Mouse (Mus musculus): Measurements from ENCODE around the gene H2-T3.
"Not testable (repeated sequence)": the region's sequence is repeated elsewhere in the genome, so short reads cannot be mapped to it uniquely, and the experiment has no call there.

Gene H2-T3

DNA sequence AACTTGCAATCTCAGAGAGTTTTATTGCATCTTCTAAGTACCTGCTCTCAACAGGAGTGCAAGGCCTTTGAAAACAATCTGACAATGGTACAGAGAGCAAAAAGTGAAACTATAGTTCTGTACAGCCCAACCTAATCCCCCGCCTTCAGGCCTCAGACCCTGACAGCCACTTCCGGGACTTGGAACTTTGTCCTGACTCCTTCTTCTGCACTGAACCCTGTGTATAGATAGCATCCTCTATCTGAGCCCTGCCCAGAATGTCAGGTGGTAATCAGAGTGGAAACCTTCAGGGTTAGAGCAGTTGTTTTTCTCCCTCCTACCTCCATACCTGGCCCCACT lies at the start of gene H2-T3:
TSS of gene H2-T3 (minus strand) at position 119 of the 339 bp plus-strand sequence.
- no peak for DNase-seq

DNA sequence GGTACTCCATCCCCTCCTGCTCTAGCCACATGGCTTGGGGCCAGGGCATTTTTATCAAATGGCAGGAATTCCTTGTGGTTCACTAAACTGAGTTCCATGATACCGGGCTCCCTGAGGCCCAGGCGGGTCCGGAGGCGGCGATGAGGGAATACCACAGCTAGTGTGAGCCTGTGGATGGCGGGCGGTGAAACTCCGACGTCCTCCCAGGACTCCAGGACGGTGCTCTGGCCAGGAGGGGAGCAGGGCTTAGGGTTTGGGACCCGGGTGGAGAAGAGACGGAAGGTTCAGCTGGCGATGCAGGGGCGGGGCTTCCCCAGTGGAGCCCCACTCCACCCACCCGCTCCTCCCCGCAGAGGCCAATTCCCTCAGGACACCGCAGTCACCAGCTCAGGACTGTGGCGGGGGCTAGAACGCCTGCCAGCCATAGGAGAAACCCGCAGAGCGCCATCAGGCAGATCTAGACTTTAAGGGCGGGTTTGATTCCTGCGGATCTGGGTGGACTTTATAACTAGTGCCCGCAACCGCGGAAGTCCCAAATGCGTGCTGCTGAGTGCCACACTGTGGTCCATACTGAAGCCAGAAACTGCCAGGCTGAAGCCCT lies 47.3 kb upstream of the H2-T3 start:
- no peak for DNase-seq

DNA sequence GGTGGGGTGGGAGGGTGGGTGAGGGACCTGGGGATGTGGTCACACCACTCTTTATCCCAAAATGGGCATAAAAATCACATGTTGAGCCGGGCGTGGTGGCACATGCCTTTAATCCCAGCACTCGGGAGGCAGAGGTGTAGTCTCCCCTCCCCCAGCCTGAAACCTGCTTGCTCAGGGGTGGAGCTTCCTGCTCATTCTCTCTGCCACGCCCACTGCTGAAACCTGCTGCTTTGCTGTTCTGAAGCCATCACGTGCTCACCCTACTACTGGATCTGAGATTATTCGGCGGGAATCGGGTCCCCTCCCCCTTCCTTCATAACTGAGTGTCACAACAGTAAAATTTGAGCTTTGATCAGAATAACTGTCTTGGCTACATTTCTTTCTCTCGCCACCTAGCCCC lies 45.2 kb upstream of the H2-T3 start:
- DNase-seq = not testable (repeated sequence)

DNA sequence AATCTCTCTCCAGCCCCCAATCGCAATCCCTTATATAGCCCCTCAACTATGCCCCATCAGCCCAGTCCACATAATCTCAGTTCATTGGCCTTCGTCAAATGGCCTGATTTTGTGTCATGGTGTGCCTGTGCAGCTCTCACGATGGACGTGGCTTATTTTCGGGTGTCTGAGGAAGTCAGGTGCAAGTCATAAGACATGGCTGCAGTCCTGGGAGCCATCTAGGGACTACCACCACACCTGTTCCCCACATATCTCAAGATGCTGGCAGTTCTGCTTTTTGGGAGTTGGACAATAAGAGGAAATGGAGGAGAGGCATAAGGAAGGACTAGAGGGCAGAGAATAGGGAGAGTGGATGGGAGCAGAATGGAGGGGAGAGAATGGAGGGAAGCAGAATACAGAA lies 43.5 kb upstream of the H2-T3 start:
- no peak for DNase-seq

DNA sequence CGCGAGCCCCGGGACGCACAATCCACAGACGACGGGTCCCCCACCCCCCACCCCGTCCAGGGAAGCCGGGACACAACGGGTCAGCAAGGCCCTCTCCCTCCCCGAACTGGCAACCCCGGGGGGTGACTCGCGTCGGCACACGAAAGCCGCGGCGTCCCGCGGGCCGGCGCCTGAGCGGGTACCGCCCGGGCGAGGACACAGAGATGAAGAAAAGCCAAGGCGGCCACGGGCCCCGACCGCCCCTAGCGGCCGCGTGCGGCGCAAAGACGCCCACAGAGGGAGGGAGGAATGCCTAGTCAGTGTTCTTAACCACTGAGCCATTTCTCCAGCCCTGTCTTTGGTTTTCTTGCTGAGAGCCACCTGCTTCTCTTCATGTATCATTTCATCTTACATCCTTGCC lies 41.2 kb upstream of the H2-T3 start:
- peak; percentile 54 to 84 for DNase-seq

DNA sequence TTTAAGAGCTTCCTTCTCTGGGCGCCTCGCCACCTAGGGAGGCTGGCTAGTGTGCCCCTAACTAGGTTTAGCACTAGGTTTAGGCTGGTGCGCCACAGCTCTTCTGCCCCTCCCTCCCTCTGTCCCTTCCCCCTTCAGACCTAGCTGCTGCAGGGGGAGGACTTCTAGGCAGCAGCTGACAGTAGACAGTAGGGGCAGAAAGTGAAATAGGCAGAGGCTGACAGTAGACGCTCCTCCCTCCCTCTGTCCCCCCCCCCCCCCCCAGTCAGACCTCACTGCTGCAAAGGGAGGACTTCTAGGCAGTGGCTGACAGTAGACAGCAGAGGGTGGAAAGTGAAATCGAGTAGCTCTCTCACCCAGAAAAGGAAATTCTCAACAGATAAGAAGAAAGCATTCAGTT lies 39.0 kb upstream of the H2-T3 start:
- DNase-seq = no peak

DNA sequence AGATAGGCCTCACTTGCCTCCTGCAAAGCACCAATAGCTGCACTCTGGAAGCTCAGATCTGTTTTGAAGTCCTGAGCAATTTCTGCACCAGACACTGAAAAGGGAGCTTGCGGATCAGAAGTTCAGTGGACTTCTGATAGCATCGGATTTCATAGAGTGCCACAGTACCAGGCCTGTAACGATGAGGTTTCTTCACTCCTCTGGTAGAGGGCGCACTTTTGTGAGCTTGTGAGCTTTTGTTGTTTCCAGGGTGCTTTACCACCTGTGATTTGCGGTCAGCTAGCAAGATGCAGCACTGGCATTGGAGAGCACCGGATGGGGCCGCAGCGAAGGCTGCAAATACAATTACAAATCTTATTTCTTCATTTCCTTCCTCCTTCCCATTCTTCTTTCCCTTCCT lies 36.8 kb upstream of the H2-T3 start:
- no peak for DNase-seq

DNA sequence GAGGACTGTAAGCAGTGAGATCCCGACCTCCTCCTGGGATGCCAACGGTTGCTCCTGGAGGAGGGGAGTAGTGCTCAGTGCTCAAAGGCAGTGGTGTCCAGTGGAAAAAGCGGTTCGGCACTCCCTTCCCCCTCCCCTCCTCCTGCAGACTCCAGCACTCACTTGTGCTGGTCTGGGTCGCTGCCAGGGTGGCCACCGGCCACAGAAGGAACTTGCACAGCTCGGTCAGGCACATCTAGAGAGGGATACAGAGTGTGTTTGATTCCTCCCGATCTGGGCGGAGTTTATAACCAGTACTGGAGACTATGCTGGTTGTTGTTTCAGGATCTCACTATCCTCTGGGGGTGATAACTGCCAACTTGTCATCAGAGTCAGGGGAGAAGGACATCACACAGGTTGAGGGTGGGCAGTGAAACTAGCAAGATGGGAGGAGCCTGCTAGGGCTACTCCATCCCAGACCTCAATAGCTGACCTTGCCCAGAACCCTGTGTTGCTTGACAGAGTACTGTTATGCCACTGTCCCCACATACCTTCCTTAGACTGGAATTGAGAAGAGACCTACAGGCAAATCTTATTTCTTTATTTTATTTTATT lies 35.2 kb upstream of the H2-T3 start:
- no peak for DNase-seq

DNA sequence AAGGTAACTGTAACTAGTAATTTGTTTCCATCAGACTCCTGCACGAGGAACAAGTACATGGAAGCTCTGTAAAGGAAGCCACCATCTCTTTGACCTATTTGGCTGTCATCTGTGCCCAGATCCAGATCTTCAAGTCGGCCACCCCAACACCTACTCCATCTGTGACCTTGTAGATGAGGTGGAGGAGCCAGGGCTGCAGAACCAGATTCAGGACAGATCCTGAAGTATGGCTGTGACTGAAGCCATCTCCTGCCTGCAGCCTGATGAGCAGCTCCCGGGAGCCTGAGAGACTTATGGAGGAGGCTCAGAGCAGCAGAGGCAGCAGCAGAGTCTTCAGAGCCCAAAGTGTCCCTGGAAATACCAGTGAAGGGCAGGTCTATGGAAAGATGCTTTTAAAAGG lies 34.4 kb upstream of the H2-T3 start:
- DNase-seq = no peak

DNA sequence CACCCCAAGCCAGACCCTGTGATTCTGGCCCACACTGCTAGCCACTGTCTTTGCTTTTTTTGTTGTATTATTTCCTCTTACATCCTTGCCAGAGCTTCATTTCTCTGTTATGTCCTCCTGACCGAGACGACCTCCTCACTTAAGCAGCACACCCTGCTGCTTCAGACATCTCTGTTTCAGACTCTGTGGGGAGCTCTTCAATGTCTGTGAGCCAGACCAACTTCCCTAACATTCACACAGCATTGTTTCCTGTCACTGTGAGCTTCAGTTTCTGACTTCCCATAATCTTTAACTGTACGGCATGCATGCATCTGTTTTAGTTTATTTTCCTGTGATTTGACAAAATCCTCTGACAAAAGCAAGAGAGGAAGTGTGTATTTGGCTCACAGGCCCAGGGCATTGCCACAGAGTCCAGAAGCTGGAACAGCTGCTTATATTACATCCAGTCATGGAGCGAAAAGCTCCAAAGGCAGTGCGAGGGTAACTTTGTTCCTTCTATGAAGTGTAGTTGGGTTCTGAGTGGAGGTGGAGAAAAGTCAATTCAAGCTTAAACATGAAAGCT lies 28.6 kb upstream of the H2-T3 start:
- no peak for DNase-seq

GRCm38 (mm10) chr17:36215586-36215985 lies 25.5 kb upstream of the H2-T3 start:
- no peak for DNase-seq

GRCm38 (mm10) chr17:36206846-36207245 lies 16.8 kb upstream of the H2-T3 start:
- no peak for DNase-seq

- no peak for DNase-seq
These were observed 15.8 kb upstream of the H2-T3 start for GRCm38 (mm10) chr17:36205862-36206261.

DNA sequence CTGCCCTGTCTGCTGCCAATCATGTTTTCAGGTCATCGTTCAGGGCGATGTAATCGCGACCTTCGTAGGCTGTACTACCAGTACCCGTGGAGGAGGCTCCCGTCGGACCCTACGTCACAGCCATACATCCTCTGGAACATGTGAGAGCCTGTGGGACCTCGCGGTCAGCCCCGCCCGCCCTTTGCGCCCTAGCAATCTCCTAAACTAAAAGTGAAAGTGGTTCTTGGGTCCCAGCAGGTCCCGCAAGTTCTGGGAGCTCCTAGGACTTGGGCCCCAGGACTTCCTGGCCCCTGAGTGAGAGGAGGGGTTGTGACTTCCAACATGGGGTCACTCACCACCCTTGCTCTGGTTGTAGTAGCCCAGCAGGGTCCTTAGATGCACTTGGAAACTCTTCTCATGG lies 15.4 kb upstream of the H2-T3 start:
- DNase-seq = no peak

DNA sequence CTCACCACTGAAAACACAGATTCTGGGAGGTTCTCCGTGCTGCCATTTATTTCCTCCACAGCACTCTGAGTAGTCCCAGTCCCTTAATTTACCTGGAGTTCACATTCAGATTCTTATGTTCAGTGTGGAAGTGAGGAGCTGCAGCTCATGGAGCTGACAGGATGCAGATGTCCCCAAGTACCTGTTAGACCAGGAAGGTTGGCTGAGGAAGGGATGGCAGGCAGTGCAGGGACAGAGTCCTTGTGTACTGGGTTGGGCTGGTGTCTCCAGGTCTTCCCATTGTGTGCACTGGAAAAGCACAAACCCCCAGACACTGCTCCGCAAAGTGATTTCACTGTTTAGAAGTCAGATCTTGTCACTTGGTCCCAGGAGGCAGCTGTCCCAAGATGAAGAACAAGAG lies 11.8 kb upstream of the H2-T3 start:
- no peak for DNase-seq

- DNase-seq = no peak
These were observed 8.2 kb upstream of the H2-T3 start for GRCm38 (mm10) chr17:36198317-36198716.

DNA sequence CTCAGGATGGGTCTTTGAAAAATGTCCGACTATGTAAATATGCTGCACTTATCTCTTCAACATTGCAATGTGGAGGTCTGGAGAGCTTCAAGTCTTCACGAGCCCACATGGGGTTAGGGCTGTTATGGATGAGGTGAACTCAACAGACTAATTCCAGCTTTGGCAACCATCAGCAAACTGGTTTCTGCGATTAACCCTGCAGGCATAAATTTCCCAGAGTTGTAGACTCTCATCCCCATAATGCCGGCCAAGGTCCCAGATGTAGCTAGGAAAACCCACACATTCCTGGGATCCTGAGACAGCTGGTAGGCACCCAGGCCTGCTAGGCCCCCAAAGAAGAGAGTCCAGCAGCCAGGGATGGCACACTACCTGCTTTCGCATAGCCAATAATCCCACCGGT lies 4.4 kb upstream of the H2-T3 start:
- no peak for DNase-seq

GRCm38 (mm10) chr17:36193546-36194141 lies 3.6 kb upstream of the H2-T3 start:
- DNase-seq = peak; percentile 8 to 28

DNA sequence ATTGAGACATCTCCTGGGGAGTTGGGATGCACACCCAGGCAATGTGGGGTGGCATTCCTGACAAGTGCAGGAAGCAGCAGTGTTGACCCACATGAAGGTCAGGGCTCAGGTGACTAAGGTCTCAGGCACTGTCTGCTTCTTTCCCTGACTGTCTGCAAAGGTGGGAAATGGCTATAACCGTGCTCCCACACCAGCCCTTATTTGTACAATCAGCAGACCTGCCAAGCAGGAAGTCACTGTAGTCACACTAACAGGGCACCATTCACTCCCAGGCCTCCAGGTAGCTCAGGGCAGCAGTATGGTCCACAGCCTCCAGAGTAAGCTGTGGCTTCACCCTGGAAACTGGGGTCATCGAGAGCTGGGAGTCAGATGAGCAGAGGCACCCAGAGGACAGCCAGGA lies 2.3 kb upstream of the H2-T3 start:
- DNase-seq = no peak

- no peak for DNase-seq
These were observed 457 bp downstream of the H2-T3 start for GRCm38 (mm10) chr17:36189491-36190168.

DNA sequence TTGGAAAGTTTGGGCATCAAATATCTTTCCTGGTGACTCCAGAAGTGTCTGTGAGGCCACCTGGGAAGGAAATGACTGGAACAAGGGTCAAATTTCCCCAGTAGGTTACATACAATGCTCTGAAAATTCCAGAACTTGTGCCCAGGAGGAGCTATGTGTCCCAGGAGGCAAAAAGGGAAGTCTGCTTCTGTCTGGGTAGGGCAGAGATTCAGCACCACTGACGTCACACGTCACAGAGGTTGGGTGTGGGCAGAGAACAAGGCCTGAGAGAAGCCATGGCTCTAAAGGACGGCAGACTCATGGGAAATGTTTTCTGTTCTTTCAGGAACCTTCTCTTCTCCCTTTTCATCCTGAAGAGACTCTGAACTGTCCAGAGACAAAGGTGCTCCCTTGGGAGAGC lies 2.5 kb downstream of the H2-T3 start:
- no peak for DNase-seq

GRCm38 (mm10) chr17:36182212-36182611 lies 7.9 kb downstream of the H2-T3 start:
- no peak for DNase-seq

DNA sequence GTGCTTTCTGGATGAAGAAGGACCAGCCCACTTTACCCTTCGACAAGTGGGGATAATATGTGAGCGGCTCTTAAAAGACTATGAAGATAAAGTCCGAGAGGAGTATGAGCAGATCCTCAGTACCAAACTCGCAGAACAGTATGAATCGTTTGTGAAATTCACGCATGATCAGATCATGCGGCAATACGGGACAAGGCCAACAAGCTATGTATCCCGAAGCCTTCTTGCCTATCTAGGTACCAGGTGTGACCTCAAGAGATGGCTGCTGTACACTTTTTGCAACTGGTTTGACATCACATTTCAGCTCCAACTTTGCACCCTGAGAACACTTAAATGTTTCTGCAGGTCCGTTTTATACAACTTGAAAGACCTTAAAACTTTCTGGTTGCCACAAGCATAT lies 10.6 kb downstream of the H2-T3 start:
- not testable (repeated sequence) for DNase-seq

GRCm38 (mm10) chr17:36178938-36179337 lies 11.1 kb downstream of the H2-T3 start:
- DNase-seq = not testable (repeated sequence)

Measured in cerebellum, adult 18-20 months (tissue).